Mouse (Mus musculus) mouse trophoblast stem cell (cell line): ENCODE measurements at regions not wholly inside any gene's neighbourhood (a gene's known extent, or its start where the extent isn't known, plus 50 kb on each side); places are given as distances from the start of the nearest gene placed in this dataset.

ENCODE experiments used
- in situ Hi-C, 2 experiments: fragments of 300-500 bp; cut with MseI, MboI; formaldehyde crosslinking; loops; 2 replicates in 1 of 2; 3 replicates in 1 of 2; pipeline ENCODE4 v1.15.1; 2025

- in situ Hi-C loops = no loop called here
Measured at GRCm38 (mm10) chr14:60439106-60439505, 66.0 kb downstream of the Amer2 start.

DNA sequence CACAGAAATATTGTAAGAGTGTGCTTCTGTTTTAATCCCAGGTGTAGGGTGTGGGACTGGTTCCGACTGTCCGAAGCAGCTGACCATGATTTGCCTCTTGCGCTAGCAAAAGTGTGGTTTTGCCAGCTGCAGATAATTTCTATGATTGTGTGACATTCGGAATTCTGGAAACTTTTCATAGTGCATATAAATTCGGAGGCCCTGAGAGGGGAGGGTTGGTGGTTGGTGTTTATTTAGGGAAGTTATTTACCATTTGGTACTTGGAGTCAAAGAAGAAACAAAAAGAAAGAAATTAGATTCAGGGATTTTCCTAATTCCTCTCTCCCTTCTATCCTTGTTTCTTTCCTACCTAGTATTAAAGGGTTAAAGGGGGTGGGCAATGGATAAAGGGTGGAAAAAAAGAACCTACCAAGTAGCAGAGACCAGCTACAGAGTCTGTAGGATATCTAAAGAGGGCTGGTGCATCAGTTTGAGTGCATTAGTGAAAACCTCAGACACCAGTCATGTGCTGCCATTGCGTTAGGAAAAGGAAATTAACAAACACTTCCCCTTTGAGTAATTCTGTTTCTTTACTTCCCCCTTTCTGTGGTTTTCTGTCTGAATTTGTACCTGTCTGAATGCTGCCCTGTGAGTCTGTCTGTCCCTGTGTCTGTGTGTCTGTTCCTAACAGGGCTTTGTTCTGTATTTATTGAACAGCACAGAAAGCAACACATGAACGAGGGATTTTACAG lies 70.9 kb downstream of the Amer2 start:
- in situ Hi-C loops = no loop called here

DNA sequence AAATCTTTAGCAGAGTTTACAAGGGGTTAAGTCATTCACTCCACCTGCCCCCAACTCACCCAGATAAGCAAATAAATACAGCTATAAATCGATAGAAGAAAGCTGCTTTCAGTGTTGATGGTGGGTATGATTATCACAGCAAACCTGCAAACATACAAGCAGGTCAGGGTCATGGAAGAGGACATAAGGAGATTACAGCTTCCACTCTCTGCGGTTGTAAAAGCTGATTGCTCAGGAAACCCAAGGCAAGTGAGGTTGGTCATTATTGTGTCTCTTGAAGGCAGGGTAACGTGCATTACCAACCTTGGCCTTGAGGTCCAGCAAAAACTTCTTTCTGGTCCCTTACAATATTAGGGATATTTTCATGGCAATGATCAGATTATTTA lies 71.5 kb downstream of the Amer2 start:
- in situ Hi-C loops = no loop called here

GRCm38 (mm10) chr14:60446037-60446436 lies 73.0 kb downstream of the Amer2 start:
- in situ Hi-C loops = no loop called here

- in situ Hi-C loops = no loop called here
Measured at GRCm38 (mm10) chr14:60451216-60451615, 78.2 kb downstream of the Amer2 start.

DNA sequence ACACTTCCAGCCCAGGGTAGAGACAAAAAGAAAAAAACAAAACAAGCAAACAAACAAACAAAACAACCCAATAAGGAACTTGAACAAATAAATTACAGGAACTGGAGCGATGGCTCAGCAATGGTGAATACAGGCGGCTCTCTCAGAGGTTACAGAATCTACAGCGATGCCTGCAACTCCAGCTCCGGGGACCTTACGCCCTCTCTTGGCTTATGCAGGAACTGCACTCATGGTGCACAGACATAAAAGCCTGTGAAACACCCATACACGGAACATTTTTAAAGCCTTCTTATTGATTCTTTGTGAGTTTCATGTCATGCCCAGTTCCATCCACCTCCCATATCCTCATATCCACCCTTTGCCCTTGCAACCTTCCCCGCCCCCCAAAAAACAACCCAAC lies 78.6 kb downstream of the Amer2 start:
- in situ Hi-C loops = no loop called here

GRCm38 (mm10) chr14:60456767-60457166 lies 83.7 kb downstream of the Amer2 start:
- in situ Hi-C loops = no loop called here

GRCm38 (mm10) chr14:60484996-60485888 lies 112.2 kb downstream of the Amer2 start:
- in situ Hi-C loops = no loop called here

GRCm38 (mm10) chr14:60485889-60486274 lies 112.8 kb downstream of the Amer2 start:
- in situ Hi-C loops = no loop called here

- in situ Hi-C loops = no loop called here
Measured at GRCm38 (mm10) chr14:60486278-60486935, 113.3 kb downstream of the Amer2 start.

DNA sequence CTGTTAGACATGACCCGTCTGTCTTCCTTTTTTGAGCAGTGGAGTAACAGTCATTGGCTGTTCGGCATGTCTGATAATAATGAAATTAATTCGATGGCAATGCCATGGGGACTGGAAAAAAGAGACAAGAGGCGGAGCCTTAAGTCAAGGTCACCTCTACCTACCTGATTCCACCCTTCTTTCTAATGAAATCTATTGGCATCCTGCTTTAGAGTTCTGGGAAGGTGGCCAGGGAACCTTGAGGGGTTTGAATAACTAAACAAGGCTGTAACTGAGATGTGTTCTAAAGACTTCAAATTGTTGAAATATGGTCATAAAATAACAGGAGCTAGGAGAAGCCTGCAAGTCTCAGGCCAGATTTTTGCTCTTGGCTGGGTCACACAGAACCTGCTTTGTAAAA lies 116.1 kb downstream of the Amer2 start:
- in situ Hi-C loops = no loop called here

DNA sequence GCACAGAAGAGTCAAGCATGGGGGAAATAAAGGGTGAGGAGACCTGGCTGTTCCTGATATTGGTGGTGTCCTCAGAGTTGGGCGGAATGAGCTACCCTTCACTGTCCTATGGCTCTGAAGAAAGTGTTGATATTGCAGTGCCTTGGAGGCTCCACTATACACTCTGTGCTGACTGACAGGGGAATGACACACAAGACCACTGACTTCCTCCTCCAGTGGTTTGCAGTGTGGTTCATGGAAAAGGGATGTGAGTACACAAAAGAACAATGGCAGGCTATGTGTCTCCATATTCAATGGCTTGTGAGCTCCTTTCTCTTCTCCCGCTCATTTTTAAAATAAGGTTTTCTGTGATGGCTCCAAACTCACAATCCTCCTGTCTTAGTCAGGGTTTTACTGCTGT lies 117.8 kb downstream of the Amer2 start:
- in situ Hi-C loops = no loop called here

- in situ Hi-C loops = no loop called here
Measured at GRCm38 (mm10) chr14:60495441-60495840, 122.4 kb downstream of the Amer2 start.

- in situ Hi-C loops = loop anchor here in 1 of 2 experiments (25.0 kb wide), 1 partner anchor 785 kb away; no protein-coding TSS in a partner anchor
Measured at GRCm38 (mm10) chr14:60502552-60502951, 129.5 kb downstream of the Amer2 start.

DNA sequence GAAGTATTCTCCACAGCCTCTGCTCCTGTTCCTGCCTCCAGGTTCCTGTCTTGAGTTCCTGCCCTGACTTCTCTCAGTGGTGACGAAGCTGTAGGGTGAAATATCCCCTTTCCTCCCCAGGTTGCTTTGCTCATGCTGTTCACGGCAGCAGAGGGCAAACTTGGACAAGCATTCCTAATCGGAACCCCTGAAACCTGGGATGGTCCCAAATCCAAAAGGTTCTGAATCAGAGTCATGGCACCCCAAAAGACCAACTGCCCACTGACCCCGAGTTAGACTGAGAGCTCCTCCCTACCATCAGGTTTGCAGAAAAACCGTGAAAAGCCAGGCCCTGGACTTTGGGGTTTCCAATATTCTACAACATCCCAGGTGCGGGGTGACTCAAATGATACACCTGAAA lies 128.7 kb upstream of the Spata13 start:
- in situ Hi-C loops = loop anchor here in 1 of 2 experiments (25.0 kb wide), 1 partner anchor 782 kb away; no protein-coding TSS in a partner anchor

GRCm38 (mm10) chr14:60506296-60506695 lies 127.5 kb upstream of the Spata13 start:
- in situ Hi-C loops = loop anchor here in 1 of 2 experiments (25.0 kb wide), 1 partner anchor 781 kb away; no protein-coding TSS in a partner anchor

GRCm38 (mm10) chr14:60513560-60513959 lies 120.2 kb upstream of the Spata13 start:
- in situ Hi-C loops = loop anchor here (10.0 to 25.0 kb wide), 2 partner anchors 251 to 774 kb away; partner anchors contain the start of gene C1qtnf9 (in 2 of the 2)

DNA sequence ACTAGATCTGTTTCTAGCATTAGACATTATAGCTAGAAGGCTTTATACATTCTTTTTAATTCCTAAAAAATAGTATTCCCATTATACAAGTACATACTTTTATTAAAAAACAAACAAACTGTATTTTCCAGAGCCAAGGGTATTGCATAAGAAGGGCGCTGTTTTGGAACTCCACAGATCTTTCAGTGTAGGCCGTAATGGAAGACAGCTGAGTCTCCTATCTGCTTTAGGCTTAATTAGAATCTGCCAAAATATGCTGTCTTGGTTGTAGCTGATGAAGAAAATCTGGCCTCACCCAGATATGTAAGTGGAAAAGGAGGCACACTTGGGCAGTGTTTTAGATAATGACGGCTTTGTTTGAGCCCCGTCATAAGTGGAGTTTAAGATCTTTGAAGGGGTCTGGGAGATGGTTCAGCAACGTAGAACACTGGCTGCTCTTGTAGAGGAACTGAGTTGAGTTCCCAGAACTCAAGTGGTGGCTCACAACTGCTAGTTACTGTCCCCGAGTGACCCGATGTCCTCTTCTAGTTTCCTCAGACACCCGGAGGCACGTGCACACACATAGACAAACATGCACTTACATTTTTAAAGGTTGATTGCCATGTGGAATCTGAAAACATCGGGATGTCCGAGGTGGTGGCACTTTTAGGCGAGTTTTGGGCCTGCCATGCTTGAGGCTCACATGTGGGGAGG lies 118.6 kb upstream of the Spata13 start:
- in situ Hi-C loops = loop anchor here (10.0 to 25.0 kb wide), 2 partner anchors 250 to 772 kb away; partner anchors contain the start of gene C1qtnf9 (in 2 of the 2)

DNA sequence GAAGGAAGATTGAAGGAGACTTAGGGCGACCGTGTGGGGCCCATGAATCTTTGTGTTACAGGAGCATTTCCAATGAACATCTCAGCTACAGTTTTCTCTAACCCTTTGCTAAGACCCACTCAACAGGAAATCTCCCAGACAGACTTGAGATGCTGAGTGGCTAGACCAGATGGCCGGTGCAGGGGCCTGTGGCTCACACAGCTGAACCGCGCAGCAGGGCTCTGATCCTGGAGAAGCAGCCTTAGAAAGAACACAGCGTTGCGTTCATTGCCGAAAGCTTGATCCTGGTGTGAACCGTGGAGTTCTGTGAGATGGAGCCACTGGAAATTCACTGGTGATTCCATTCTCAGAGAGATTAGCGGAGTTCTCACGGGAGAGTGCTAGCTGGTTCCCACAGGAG lies 115.9 kb upstream of the Spata13 start:
- in situ Hi-C loops = loop anchor here (10.0 to 25.0 kb wide), 2 partner anchors 247 to 769 kb away; partner anchors contain the start of gene C1qtnf9 (in 2 of the 2)

DNA sequence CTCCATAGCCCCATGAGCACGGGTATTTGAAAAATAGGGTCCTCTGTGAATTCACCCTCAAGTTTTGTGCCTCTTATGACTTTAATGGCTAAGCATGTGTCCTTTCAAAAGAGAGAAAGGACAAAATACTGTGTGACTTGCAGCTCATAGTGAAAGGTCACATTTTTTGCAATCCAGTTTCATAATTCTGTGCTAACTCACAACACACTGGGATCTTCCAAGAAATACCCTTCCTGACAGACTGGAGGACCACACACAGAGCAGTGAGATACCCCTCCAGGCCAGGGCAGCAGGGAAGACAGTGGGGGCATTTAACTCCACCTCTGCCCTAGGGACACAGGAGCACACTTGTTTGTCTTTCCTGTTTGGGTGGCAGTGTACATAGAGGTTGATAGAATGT lies 110.8 kb upstream of the Spata13 start:
- in situ Hi-C loops = loop anchor here (5.0 to 25.0 kb wide), 2 partner anchors 169 to 764 kb away; no protein-coding TSS in a partner anchor

- in situ Hi-C loops = loop anchor here (5.0 to 25.0 kb wide), 2 partner anchors 167 to 762 kb away; no protein-coding TSS in a partner anchor
Measured at GRCm38 (mm10) chr14:60524869-60525268, 108.9 kb upstream of the Spata13 start.
